Mouse (Mus musculus) liver, embryonic 14.5 days (tissue): ENCODE results near the gene Dvl2. TPM values are rescaled to one million over a fixed set of nuclear protein-coding genes. Genes with fewer than 3 reads are reported as not detected.

Experiments used
- ATAC-seq: fragments of 200-750 bp; cut with Nextera tagmentation; 2 replicates; pipeline ENCODE4 v1.8.0; 2017; ENCODE audit warnings: moderate number of reproducible peaks, mild to moderate bottlenecking, moderate library complexity; ENCODE audit not compliant: insufficient read depth
- DNase-seq, 3 experiments: peaks; one replicate each; pipeline ENCODE4 v3.0.0-alpha.2; 2012 to 2013; ENCODE audit warnings: low read depth in 3 of 3, low spot score in 3 of 3
- H3K27ac ChIP-seq: fragments of 300-500 bp; sonication (generic); 2 replicates; pipeline ENCODE4 v1.5.1; 2014; ENCODE audit warnings: moderate library complexity, mild to moderate bottlenecking, control low read depth, inconsistent platforms
- H3K27me3 ChIP-seq: fragments of 300-500 bp; sonication (generic); 2 replicates; pipeline ENCODE4 v1.6.1; 2014; ENCODE audit warnings: mild to moderate bottlenecking, low read length, moderate library complexity; ENCODE audit not compliant: control insufficient read depth, insufficient read depth
- H3K36me3 ChIP-seq: fragments of 300-500 bp; sonication (generic); replicated peaks from 2 replicates; pipeline ENCODE4 v1.6.1; 2014; ENCODE audit warnings: low read depth; ENCODE audit not compliant: control insufficient read depth, insufficient read depth
- H3K4me1 ChIP-seq, 2 experiments: fragments of 200-500 bp in 1 of 2; fragments of 300-500 bp in 1 of 2; sonication (generic) in 1 of 2; replicated peaks; 2 replicates each; pipeline ENCODE4 v1.6.1; 2012 to 2014; ENCODE audit warnings: antibody characterized with exemption in 1 of 2, inconsistent platforms in 1 of 2, low read length in 1 of 2; ENCODE audit not compliant: control insufficient read depth in 2 of 2, insufficient read depth in 2 of 2
- H3K4me2 ChIP-seq: fragments of 300-500 bp; sonication (generic); 2 replicates; pipeline ENCODE4 v1.6.1; 2014; ENCODE audit warnings: low read depth, mild to moderate bottlenecking, control low read depth, moderate library complexity
- H3K4me3 ChIP-seq, 2 experiments: fragments of 200-500 bp in 1 of 2; fragments of 300-500 bp in 1 of 2; sonication (generic) in 1 of 2; 2 replicates each; pipeline ENCODE4 v1.5.1; 2012 to 2014; ENCODE audit warnings: low read depth in 2 of 2, low read length in 2 of 2, mild to moderate bottlenecking in 2 of 2, control low read depth in 1 of 2, inconsistent platforms in 1 of 2, moderate library complexity in 1 of 2; ENCODE audit not compliant: insufficient read depth in 1 of 2
- H3K9ac ChIP-seq: fragments of 300-500 bp; sonication (generic); replicated peaks from 2 replicates; pipeline ENCODE4 v1.6.1; 2014; ENCODE audit warnings: mild to moderate bottlenecking, control low read depth, moderate library complexity
- H3K9me3 ChIP-seq: fragments of 300-500 bp; sonication (generic); 2 replicates; pipeline ENCODE4 v1.6.1; 2016; ENCODE audit warnings: low read length, mixed read lengths; ENCODE audit not compliant: control insufficient read depth
- CTCF ChIP-seq: IDR thresholded peaks from 2 replicates; pipeline ENCODE4 v1.5.1; 2016; ENCODE audit warnings: antibody characterized with exemption, low read depth, control low read depth
- EP300 ChIP-seq: IDR thresholded peaks from 2 replicates; pipeline ENCODE4 v1.6.1; 2016; ENCODE audit warnings: antibody characterized with exemption, low read depth
- WGBS: fragments of 180-500 bp; shearing (Covaris S2); extraction: QIAGEN DNeasy Blood & Tissue Kit; methylation state at CpG from one replicate; pipeline ENCODE4 v1.1.7; 2014; ENCODE audit not compliant: insufficient replicate concordance; 5-methylcytosine and 5-hydroxymethylcytosine counted together
- polyA plus RNA-seq, 2 experiments: library from polyadenylated mRNA; depleted of rRNA in 1 of 2; stranded (reverse) in 1 of 2; unstranded in 1 of 2; fragments of >200 nt; fragmentation: Nextera tagmentation in 1 of 2; extraction: Ambion mirVana in 1 of 2; gene quantifications; 2 replicates each; pipeline versions ENCODE4 v1.2.1 to v1.2.3; 2012 to 2014

The Dvl2 gene
- polyA plus RNA-seq, 2 experiments, result 3.4 to 4.2 TPM

DNA sequence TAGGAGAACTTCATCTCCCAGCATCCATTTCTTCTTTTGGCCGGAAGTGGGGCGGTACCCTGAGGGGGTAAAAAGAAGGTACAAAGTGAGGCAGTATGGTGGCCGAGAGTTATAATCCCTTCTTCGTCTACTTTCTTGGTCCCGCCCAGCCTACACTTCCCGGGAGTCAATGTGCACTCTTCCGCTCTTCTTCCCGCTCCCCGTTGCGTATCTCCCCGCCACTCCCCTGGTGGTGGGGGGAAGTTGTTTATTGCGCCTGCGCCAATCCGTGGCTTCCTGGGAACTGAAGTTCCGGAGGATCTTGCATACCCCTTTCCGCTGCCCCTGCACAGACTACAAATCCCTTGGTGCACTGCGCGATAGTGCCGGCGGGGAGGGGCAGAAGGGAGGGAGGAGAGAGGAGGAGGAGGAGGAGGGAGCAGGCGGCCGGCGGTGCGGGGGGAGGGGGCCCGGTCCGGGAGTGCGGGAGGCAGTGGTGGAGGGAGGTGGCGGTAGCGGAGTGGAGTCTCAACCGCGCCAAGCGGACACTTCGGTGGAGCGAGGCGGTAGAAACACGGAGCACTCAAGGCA is 4.9 kb upstream of the Dvl2 start, which contains the start of gene Phf23:
Phf23 (plus strand) TSS at position 387 of the 570 bp plus-strand sequence.
- peak within 1 kb of the TSS; percentile 95 for H3K27ac ChIP-seq
- DNase-seq (peak; percentile 98 to 99 (median 98)), ATAC-seq (peak; percentile 76)
- TF ChIP-seq EP300, result no peak
- peak; percentile 80 for TF ChIP-seq CTCF
- no peaks in the 10 kb centered on the region for H3K9me3 ChIP-seq
- H3K36me3 ChIP-seq, result peaks cover 40% of the 10 kb centered on the region
- H3K27me3 ChIP-seq, result no peaks in the 10 kb centered on the region
- H3K4me3 ChIP-seq, result peak within 1 kb of the TSS; percentile 90 to 97
- H3K9ac ChIP-seq, result peak within 1 kb of the TSS; percentile 100
- H3K4me2 ChIP-seq, result peak within 1 kb of the TSS; percentile 91
- H3K4me1 ChIP-seq, result peaks cover 17 to 27% of the 10 kb centered on the region in 2 experiments
- WGBS, result under 1% methylated on average over 36 of the region's 36 CpGs

DNA sequence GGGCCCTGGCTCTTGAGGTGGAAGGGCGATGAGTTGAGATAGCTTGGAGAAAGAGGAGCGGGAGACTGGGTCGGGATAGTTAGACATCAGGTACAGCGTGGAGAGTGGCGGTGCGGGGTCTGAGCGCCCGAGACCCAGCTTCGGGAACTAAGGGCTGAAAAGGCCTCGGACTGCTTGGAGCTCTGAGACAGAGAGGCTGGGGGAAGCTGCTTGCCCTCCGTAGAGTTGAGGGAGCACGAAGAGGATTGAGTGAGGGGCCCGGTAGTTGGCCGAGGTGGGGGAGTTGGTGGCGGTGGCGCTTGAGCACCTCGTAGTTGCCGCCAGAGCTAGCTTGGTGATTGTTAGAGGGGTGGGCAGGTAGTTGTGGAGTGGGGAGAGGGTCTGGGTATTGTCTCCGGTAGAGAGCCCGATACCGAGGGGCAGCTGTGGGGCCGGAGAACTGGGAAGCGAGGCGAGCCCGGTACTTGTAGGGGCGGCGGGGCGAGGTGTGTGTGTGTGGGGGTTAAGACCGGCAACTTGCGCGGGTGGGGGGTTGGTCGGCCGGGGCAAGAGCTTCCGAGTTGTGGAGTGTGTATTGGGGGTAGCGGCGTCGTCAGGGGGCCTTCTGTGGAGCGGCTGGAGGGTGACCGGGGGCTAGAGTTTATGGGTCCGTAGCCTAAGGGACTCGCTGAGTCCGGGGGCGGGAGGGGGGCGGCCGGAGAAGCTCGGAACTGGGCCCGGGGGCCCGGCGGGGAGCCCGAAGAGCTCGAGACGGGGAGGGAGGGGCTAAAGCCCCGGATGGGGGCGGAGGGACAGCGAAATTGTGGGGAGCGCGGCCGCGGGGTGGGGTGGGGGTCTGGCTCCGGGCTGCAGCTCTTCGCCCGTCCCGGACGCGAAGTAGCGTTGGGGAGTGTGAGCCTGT is 4.0 kb upstream of the Dvl2 start:
- DNase-seq, result no peak
- Histone ChIP-seq H3K9me3 (no peaks in the 10 kb centered on the region), H3K4me1 (peaks cover 21 to 29% of the 10 kb centered on the region in 2 experiments), H3K27me3 (no peaks in the 10 kb centered on the region), H3K27ac (peak overlapping the region; percentile 95), H3K9ac (peak overlapping the region; percentile 100), H3K4me3 (peak overlapping the region; percentile 90 to 97), H3K4me2 (peak overlapping the region; percentile 91), H3K36me3 (peaks cover 40% of the 10 kb centered on the region)
- under 1% methylated on average over 65 of the region's 66 CpGs for whole genome bisulfite sequencing
- peak; percentile 11 for ATAC-seq
- TF ChIP-seq CTCF (no peak), EP300 (no peak)

DNA sequence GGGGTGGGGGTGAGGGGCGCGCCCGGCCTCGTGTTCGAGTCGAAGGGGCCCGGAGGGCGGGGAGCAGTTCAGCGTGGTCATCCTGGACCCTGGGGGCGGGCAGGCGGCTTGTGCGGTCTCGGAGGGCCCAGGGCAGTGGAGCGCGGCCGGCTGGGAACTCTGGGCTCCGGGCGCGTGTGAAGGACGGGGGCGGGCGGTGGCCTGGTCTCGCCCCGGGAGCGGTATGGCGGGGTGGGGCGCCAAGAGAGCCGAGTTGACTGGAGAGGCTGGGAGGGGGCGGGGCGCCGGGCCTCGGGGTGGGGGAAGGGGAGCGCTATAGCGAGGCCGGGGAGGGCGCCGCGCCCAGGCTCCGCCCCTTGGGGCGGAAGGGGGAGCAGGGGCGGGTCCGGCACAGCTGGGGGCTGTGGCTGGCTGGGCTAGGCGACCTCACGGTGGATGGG is 3.3 kb upstream of the Dvl2 start:
- peaks cover 40% of the 10 kb centered on the region for H3K36me3 ChIP-seq
- DNase-seq, result peak; percentile 73 to 78 (median 76)

DNA sequence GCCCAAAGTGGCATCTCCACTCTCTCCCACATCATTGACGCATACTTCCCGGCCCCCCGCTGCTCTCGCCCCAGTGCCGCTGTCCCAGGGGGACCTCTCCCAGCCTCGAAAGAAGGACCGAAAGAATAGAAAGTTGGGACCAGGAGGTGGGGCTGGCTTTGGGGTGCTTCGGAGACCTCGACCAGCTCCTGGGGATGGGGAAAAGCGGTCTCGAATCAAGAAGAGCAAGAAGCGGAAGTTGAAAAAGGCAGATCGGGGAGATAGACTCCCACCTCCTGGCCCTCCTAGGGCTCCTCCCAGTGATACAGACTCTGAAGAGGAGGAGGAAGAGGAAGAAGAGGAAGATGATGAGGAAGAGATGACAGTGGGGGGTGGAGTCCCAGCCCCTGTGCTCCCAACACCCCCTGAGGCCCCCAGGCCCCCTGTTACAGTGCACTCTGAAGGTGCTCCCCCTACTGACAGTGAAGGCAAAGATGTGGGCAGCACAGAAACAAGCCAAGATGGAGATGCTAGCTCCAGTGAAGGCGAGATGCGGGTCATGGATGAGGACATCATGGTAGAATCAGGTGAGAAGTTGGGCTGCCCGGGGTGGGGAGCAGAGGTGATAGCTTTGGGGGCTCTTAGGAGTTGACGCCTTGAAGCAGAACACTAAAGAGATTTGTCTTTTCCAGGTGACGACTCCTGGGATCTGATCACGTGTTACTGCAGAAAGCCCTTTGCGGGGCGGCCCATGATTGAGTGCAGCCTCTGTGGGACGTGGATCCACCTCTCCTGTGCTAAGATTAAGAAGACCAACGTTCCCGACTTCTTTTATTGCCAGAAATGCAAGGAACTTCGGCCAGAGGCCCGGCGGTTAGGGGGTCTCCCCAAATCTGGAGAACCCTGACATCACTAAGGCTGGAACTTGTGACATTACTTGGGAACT is 1.6 kb upstream of the Dvl2 start:
- no peak overlapping the region for H3K4me3 ChIP-seq
- 83% methylated on average over 27 of the region's 27 CpGs for WGBS
- H3K27ac ChIP-seq, result no peak overlapping the region
- no peaks in the 10 kb centered on the region for H3K27me3 ChIP-seq
- H3K4me1 ChIP-seq, result peaks cover 16 to 29% of the 10 kb centered on the region in 2 experiments
- DNase-seq (no peak), ATAC-seq (no peak)
- no peak overlapping the region for H3K9ac ChIP-seq
- TF ChIP-seq EP300, result no peak
- TF ChIP-seq CTCF, result peak; percentile 53
- no peaks in the 10 kb centered on the region for H3K9me3 ChIP-seq
- H3K4me2 ChIP-seq, result no peak overlapping the region
- H3K36me3 ChIP-seq, result peaks cover 34% of the 10 kb centered on the region

More for the DNA sequence above, 3.3 kb upstream of the Dvl2 start:
- peak overlapping the region; percentile 91 for H3K4me2 ChIP-seq
- TF ChIP-seq CTCF, result no peak
- TF ChIP-seq EP300, result no peak
- H3K9ac ChIP-seq, result peak overlapping the region; percentile 100
- peak overlapping the region; percentile 90 to 97 for H3K4me3 ChIP-seq
- ATAC-seq, result peak; percentile 68
- H3K4me1 ChIP-seq, result peaks cover 22 to 34% of the 10 kb centered on the region in 2 experiments
- under 1% methylated on average over 38 of the region's 44 CpGs for WGBS
- H3K9me3 ChIP-seq, result no peaks in the 10 kb centered on the region
- no peaks in the 10 kb centered on the region for H3K27me3 ChIP-seq
- H3K27ac ChIP-seq, result peak overlapping the region; percentile 95
